11 mouse cellular contexts compared by ENCODE assay signal in genomic region chr7:112828016-112828695, GRCm38 (mm10).
DNase-seq lines count a peak whose midpoint lies in the region; ATAC-seq and TF ChIP-seq lines count a peak whose summit lies in the region.
"Had no signal": no experiment of that assay in that cellular context is flagged by ENCODE, and none has a peak within 500 bp of the region (broad histone marks: within the 10 kb centered on the region; RNA-seq: fewer than 3 reads in every experiment).

No protein-coding gene starts in this region.

- no peak overlapping the region for H3K9ac ChIP-seq in liver, embryonic 16.5 days (ENCODE audit: low read depth, low read length)
- H3K9ac ChIP-seq in liver, embryonic 12.5 days, result no peak overlapping the region
- H3K9ac ChIP-seq in kidney, embryonic 16.5 days (replicated peaks; ENCODE audit: low read length), result no peak overlapping the region; the same call in 1 of the 2 replicates
- H3K9ac ChIP-seq: forebrain, embryonic 15.5 days had no signal

- H3K27ac ChIP-seq in liver, embryonic 16.5 days (ENCODE audit: low read length), result peak overlapping the region; percentile 41
- no peak overlapping the region for H3K27ac ChIP-seq in liver, embryonic 12.5 days
- H3K27ac ChIP-seq in embryonic facial prominence, embryonic 10.5 days (replicated peaks), result 0 out of 2 replicates have a peak overlapping the region, but pooled peaks have one; percentile 11
- H3K27ac ChIP-seq in kidney, embryonic 16.5 days (ENCODE audit: low read length), result peak overlapping the region; percentile 86
- H3K27ac ChIP-seq in small intestine, adult 2 months (ENCODE audit: insufficient read depth, low read depth, low read length), result peak overlapping the region; percentile 78
- H3K27ac ChIP-seq in thymus, adult 2 months (ENCODE audit: control insufficient read depth, insufficient read depth, low read length), result no peak overlapping the region

- H3K4me3 ChIP-seq in liver, embryonic 16.5 days (ENCODE audit: low read depth, low read length), result no peak overlapping the region
- no peak overlapping the region for H3K4me3 ChIP-seq in liver, embryonic 12.5 days
- H3K4me3 ChIP-seq in embryonic facial prominence, embryonic 10.5 days, result no peak overlapping the region
- H3K4me3 ChIP-seq in kidney, embryonic 16.5 days (ENCODE audit: low read length), result no peak overlapping the region
- H3K4me3 ChIP-seq in small intestine, adult 2 months (ENCODE audit: low read depth, low read length), result no peak overlapping the region
- H3K4me3 ChIP-seq in thymus, adult 2 months (ENCODE audit: control insufficient read depth, insufficient read depth, low read length), result no peak overlapping the region
- H3K4me3 ChIP-seq: forebrain, embryonic 15.5 days had no signal

- H3K9me3 ChIP-seq in liver, embryonic 16.5 days (replicated peaks; ENCODE audit: control insufficient read depth, low read length), result no peaks in the 10 kb centered on the region
- H3K9me3 ChIP-seq in liver, embryonic 12.5 days (replicated peaks), result no peaks in the 10 kb centered on the region
- H3K9me3 ChIP-seq in embryonic facial prominence, embryonic 10.5 days, result no peaks in the 10 kb centered on the region
- no peaks in the 10 kb centered on the region for H3K9me3 ChIP-seq in kidney, embryonic 16.5 days (ENCODE audit: low read length)
- H3K9me3 ChIP-seq: forebrain, embryonic 15.5 days had no signal

- no peak for DNase-seq in embryonic facial prominence, embryonic 10.5 days (ENCODE audit: low spot score)
- no peak for DNase-seq in cerebellum, adult 8-10 months
- DNase-seq in thymus, adult 2 months, result no peak
- no peak for DNase-seq in right cerebral cortex, postnatal 10 days (ENCODE audit: low spot score in 2 of 2)
- DNase-seq: cerebellum, adult 11-12 months; heart, postnatal 4 days had no signal

- no peak overlapping the region for H3K4me2 ChIP-seq in liver, embryonic 16.5 days (ENCODE audit: low read depth, low read length)
- no peak overlapping the region for H3K4me2 ChIP-seq in liver, embryonic 12.5 days
- H3K4me2 ChIP-seq in kidney, embryonic 16.5 days (replicated peaks; ENCODE audit: low read depth, low read length), result no peak overlapping the region
- H3K4me2 ChIP-seq: forebrain, embryonic 15.5 days had no signal

- no peaks in the 10 kb centered on the region for H3K27me3 ChIP-seq in liver, embryonic 16.5 days (ENCODE audit: control insufficient read depth, insufficient read depth, low read depth, low read length)
- H3K27me3 ChIP-seq in liver, embryonic 12.5 days (replicated peaks), result no peaks in the 10 kb centered on the region; the same call in 1 of the 2 replicates
- no peaks in the 10 kb centered on the region for H3K27me3 ChIP-seq in embryonic facial prominence, embryonic 10.5 days (replicated peaks; ENCODE audit: low read depth, poor library complexity, severe bottlenecking)
- no peaks in the 10 kb centered on the region for H3K27me3 ChIP-seq in kidney, embryonic 16.5 days (ENCODE audit: insufficient read depth, low read length)
- no peaks in the 10 kb centered on the region for H3K27me3 ChIP-seq in small intestine, adult 2 months (ENCODE audit: control insufficient read depth, insufficient read depth, low read length)
- H3K27me3 ChIP-seq in thymus, adult 2 months (ENCODE audit: control insufficient read depth, insufficient read depth, low read length), result no peaks in the 10 kb centered on the region
- H3K27me3 ChIP-seq: forebrain, embryonic 15.5 days had no signal

- no peak for TF ChIP-seq POLR2A in small intestine, adult 2 months (IDR thresholded peaks at IDR 0.05; ENCODE audit: low read depth, low read length)
- TF ChIP-seq POLR2A in thymus, adult 2 months (IDR thresholded peaks at IDR 0.05; ENCODE audit: control insufficient read depth, extremely low read depth, insufficient read depth, low read length, poor library complexity), result no peak

- WGBS in liver, embryonic 16.5 days (ENCODE audit: insufficient replicate concordance), result 43% methylated on average over 10 of the region's 10 CpGs
- WGBS in liver, embryonic 12.5 days (ENCODE audit: insufficient replicate concordance), result 43% methylated on average over 10 of the region's 10 CpGs
- 50% methylated on average over 10 of the region's 10 CpGs for WGBS in embryonic facial prominence, embryonic 10.5 days
- 33% methylated on average over 10 of the region's 10 CpGs for WGBS in kidney, embryonic 16.5 days
- WGBS in small intestine, adult 2 months, result 25% methylated on average over 10 of the region's 10 CpGs
- 85% methylated on average over 10 of the region's 10 CpGs for WGBS in thymus, adult 2 months

- no peaks in the 10 kb centered on the region for H3K36me3 ChIP-seq in liver, embryonic 16.5 days (ENCODE audit: control insufficient read depth, insufficient read depth)
- no peaks in the 10 kb centered on the region for H3K36me3 ChIP-seq in liver, embryonic 12.5 days
- no peaks in the 10 kb centered on the region for H3K36me3 ChIP-seq in embryonic facial prominence, embryonic 10.5 days (replicated peaks)
- H3K36me3 ChIP-seq in kidney, embryonic 16.5 days (ENCODE audit: insufficient read depth, low read length), result no peaks in the 10 kb centered on the region
- H3K36me3 ChIP-seq in small intestine, adult 2 months (ENCODE audit: control insufficient read depth, insufficient read depth, low read length), result no peaks in the 10 kb centered on the region
- no peaks in the 10 kb centered on the region for H3K36me3 ChIP-seq in thymus, adult 2 months (ENCODE audit: control insufficient read depth, insufficient read depth, low read length)
- H3K36me3 ChIP-seq: forebrain, embryonic 15.5 days had no signal

- no peak for TF ChIP-seq CTCF in small intestine, adult 2 months (IDR thresholded peaks at IDR 0.05; ENCODE audit: extremely low read depth, insufficient read length, insufficient replicate concordance, low read depth, low read length)
- no peak for TF ChIP-seq CTCF in thymus, adult 2 months (IDR thresholded peaks at IDR 0.05; ENCODE audit: borderline replicate concordance, control insufficient read depth, extremely low read depth, insufficient read depth, low read length, poor library complexity)

- no peak for ATAC-seq in liver, embryonic 16.5 days (ENCODE audit: low read depth)
- ATAC-seq in liver, embryonic 12.5 days, result no peak
- peak; percentile 52; the same call in 1 of the 2 replicates for ATAC-seq in kidney, embryonic 16.5 days (ENCODE audit: low FRiP score, low TSS enrichment)
- ATAC-seq: forebrain, embryonic 15.5 days had no signal

- H3K4me1 ChIP-seq in liver, embryonic 16.5 days (ENCODE audit: control insufficient read depth, low read depth, low read length), result peaks cover 5% of the 10 kb centered on the region
- peaks cover 23% of the 10 kb centered on the region for H3K4me1 ChIP-seq in liver, embryonic 12.5 days
- H3K4me1 ChIP-seq in embryonic facial prominence, embryonic 10.5 days, result peaks cover 84% of the 10 kb centered on the region
- H3K4me1 ChIP-seq in kidney, embryonic 16.5 days (ENCODE audit: insufficient read depth, low read length), result peaks cover 78% of the 10 kb centered on the region
- H3K4me1 ChIP-seq in small intestine, adult 2 months (ENCODE audit: control insufficient read depth, insufficient read depth, insufficient read length, low read length), result peaks cover 16% of the 10 kb centered on the region
- H3K4me1 ChIP-seq in thymus, adult 2 months (replicated peaks; ENCODE audit: control insufficient read depth, insufficient read depth, low read length), result no peaks in the 10 kb centered on the region

Comparison
In these comparisons a context has a peak if more than half of its experiments do, and no peak if none do; other contexts are left out.
1. H3K27ac ChIP-seq: peak in liver, embryonic 16.5 days (single experiment), embryonic facial prominence, embryonic 10.5 days (single experiment), kidney, embryonic 16.5 days (single experiment) and small intestine, adult 2 months (single experiment); none in liver, embryonic 12.5 days (single experiment) and thymus, adult 2 months (single experiment).